Mouse (Mus musculus) heart, adult 2 months (tissue): ENCODE data around the gene Slc16a3. TPM values are rescaled to one million over a fixed set of nuclear protein-coding genes. Genes with fewer than 3 reads are reported as not detected.

Source experiments
- DNase-seq, 2 experiments: peaks; one replicate each; pipeline ENCODE4 v3.0.0; 2021
- H3K27ac ChIP-seq: fragments of 200-600 bp; 2 replicates; pipeline ENCODE4 v1.8.1; 2022
- H3K27me3 ChIP-seq: fragments of 200-500 bp; 2 replicates; pipeline ENCODE4 v1.6.1; 2012; ENCODE audit warnings: mild to moderate bottlenecking, low read length, inconsistent platforms, mixed read lengths; ENCODE audit not compliant: control insufficient read depth, insufficient read depth
- H3K36me3 ChIP-seq: fragments of 200-500 bp; 2 replicates; pipeline ENCODE4 v1.6.1; 2012; ENCODE audit warnings: low read length, inconsistent platforms; ENCODE audit not compliant: control insufficient read depth, insufficient read depth
- H3K4me1 ChIP-seq: fragments of 200-500 bp; 2 replicates; pipeline ENCODE4 v1.6.1; 2011; ENCODE audit warnings: low read length; ENCODE audit not compliant: control insufficient read depth, insufficient read depth
- H3K4me3 ChIP-seq: fragments of 200-600 bp; 2 replicates; pipeline ENCODE4 v1.8.1; 2022
- H3K79me2 ChIP-seq: fragments of 200-500 bp; replicated peaks from 2 replicates; pipeline ENCODE4 v1.6.1; 2012; ENCODE audit warnings: mild to moderate bottlenecking, inconsistent platforms, low read length, moderate library complexity, mixed read lengths; ENCODE audit not compliant: control insufficient read depth, insufficient read depth
- H3K9ac ChIP-seq: fragments of 200-500 bp; 2 replicates; pipeline ENCODE4 v1.6.1; 2012; ENCODE audit warnings: low read depth, mild to moderate bottlenecking, control low read depth, inconsistent platforms, low read length, mixed read lengths
- CTCF ChIP-seq: fragments of 200-600 bp; IDR thresholded peaks from 2 replicates; pipeline ENCODE4 v1.8.1; 2022; ENCODE audit warnings: antibody characterized with exemption, mild to moderate bottlenecking, moderate library complexity
- EP300 ChIP-seq: fragments of 200-500 bp; IDR thresholded peaks from 2 replicates; pipeline ENCODE4 v1.6.1; 2011; ENCODE audit warnings: low read depth, low read length, control low read depth; ENCODE audit not compliant: insufficient read depth
- POLR2A ChIP-seq: fragments of 200-500 bp; IDR thresholded peaks from 2 replicates; pipeline ENCODE4 v1.6.1; 2011; ENCODE audit warnings: mild to moderate bottlenecking, low read depth, low read length, control low read depth; ENCODE audit not compliant: insufficient read depth
- WGBS: fragments of 180-500 bp; shearing (Covaris S2); methylation state at CpG from one replicate; pipeline ENCODE4 v1.1.7; 2018; 5-methylcytosine and 5-hydroxymethylcytosine counted together
- intact Hi-C: fragments of 180-260 bp; cut with DNase I; formaldehyde crosslinking; loops from one replicate; pipeline ENCODE4 v1.15.1; 2025
- polyA plus RNA-seq: library from polyadenylated mRNA; depleted of rRNA; stranded (reverse); fragments of >200 nt; gene quantifications from 2 replicates; pipeline ENCODE4 v1.2.3, GENCODE M21; 2012
- total RNA-seq, 2 experiments: library from RNA; stranded (reverse); gene quantifications; 2 replicates each; pipeline ENCODE4 v1.2.3; 2021

Gene Slc16a3
- total and polyA plus RNA-seq, 3 experiments: 1.2 to 4.0 (median 1.3) TPM

DNA sequence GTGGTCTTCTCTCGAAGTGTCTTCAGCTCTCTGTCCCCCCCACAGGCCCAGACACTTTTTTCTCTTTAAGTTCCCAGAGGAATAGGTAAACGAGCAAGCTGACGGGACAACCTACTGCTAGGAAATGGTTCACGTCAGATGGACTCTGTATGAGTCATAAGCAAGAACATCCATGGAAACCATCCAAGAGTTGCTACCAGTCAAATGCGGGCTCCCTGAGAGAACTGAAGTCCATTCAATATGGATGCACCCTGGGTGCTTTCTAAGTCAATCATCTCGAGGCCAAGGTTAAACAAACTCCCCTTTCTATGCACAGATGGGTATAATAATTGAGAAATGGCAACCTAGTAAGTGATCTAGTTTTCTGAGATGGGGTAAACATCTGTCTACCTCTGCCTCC is 25.0 kb downstream of the Slc16a3 start:
- intact Hi-C loops: no loop called here
- DNase-seq: no peak
- peaks cover 15% of the 10 kb centered on the region for H3K36me3 ChIP-seq
- WGBS: 34% methylated on average over 6 of the region's 6 CpGs
- H3K79me2 ChIP-seq: peaks cover 6% of the 10 kb centered on the region
- no peak overlapping the region for H3K9ac ChIP-seq
- no peak overlapping the region for H3K27ac ChIP-seq
- no peak overlapping the region for H3K4me3 ChIP-seq
- no peaks in the 10 kb centered on the region for H3K27me3 ChIP-seq
- peaks cover 5% of the 10 kb centered on the region for H3K4me1 ChIP-seq
- TF ChIP-seq CTCF: no peak
- no peak for TF ChIP-seq EP300
- TF ChIP-seq POLR2A: no peak

DNA sequence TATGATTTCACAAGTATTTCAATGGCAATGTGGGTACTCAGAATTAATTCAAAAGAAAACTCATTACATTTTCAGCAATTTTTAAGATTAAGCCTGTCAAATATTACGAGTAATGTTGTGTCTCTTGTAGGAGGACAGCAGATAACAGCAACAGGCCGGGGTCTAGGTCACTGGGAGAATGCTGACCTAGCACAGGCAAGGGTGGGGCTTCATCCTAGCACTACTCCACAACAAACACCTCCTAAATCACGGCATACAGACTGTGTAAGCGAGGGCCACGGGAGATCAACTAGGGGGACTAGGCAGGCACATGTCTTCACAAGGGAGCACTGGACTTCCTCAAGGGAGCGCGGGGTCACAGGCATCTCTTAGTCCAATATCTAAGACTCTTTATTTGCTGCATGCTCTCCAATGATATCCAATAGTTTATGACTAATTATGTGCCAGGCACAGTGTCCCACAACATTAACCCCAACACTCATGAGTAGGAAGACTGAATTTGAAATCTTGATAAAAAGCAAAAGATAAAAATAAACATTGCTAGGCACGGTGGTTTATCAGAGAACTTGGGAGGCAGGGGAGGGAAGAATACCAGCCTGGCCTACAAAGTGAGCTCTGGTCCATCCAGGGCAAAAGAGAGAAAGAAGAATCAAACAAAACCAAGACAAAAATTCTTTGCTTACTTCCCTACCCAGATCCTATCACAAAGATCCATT is 31.6 kb downstream of the Slc16a3 start:
- intact Hi-C loops: no loop called here
- H3K27ac ChIP-seq: no peak overlapping the region
- no peak for DNase-seq
- no peak overlapping the region for H3K9ac ChIP-seq
- no peak overlapping the region for H3K4me3 ChIP-seq
- 63% methylated on average over 8 of the region's 8 CpGs for WGBS
- no peaks in the 10 kb centered on the region for H3K27me3 ChIP-seq
- peaks cover 19% of the 10 kb centered on the region for H3K79me2 ChIP-seq
- peaks cover 63% of the 10 kb centered on the region for H3K36me3 ChIP-seq
- no peak for TF ChIP-seq CTCF
- no peak for TF ChIP-seq EP300
- no peak for TF ChIP-seq POLR2A
- H3K4me1 ChIP-seq: peaks cover 17% of the 10 kb centered on the region

DNA sequence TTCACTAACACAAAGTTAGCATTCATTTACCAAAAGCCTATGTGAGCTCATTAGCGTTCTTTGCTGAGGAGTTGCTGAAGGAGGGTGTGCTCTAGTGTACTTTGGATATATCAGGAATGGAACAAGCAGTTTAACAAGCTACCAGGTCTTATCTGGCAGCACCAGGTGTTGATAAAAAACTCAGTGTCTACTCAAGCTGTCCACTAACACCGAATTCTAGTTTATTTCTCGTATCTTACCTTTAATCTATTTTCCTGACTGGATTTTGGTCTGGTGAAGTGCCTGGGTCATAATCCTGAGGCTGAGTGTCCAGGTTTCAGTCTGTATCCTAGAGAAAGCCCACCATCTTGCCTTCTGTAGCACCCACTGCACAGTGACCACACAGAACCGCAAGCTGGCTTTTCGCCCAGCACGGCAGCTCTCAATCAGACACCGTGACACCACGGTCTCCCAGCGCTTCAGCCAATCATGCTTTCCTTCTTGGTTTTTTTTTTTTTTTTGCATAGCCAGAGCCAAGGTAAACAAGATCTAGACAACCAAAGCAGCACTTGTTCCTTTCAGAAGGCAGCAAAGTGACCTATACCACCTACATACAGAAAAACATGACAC is 32.3 kb downstream of the Slc16a3 start:
- H3K27ac ChIP-seq: peak overlapping the region; percentile 8; the same call in 1 of the 2 replicates
- H3K36me3 ChIP-seq: peaks cover 61% of the 10 kb centered on the region
- WGBS: 25% methylated on average over 9 of the region's 9 CpGs
- H3K4me3 ChIP-seq: no peak overlapping the region
- no peaks in the 10 kb centered on the region for H3K27me3 ChIP-seq
- H3K79me2 ChIP-seq: peaks cover 17% of the 10 kb centered on the region
- no peak overlapping the region for H3K9ac ChIP-seq
- peaks cover 20% of the 10 kb centered on the region for H3K4me1 ChIP-seq
- no peak for TF ChIP-seq EP300
- no peak for TF ChIP-seq POLR2A
- no peak for TF ChIP-seq CTCF
- intact Hi-C loops: no loop called here
- DNase-seq: peak in 1 of 2 experiments; percentile 45

DNA sequence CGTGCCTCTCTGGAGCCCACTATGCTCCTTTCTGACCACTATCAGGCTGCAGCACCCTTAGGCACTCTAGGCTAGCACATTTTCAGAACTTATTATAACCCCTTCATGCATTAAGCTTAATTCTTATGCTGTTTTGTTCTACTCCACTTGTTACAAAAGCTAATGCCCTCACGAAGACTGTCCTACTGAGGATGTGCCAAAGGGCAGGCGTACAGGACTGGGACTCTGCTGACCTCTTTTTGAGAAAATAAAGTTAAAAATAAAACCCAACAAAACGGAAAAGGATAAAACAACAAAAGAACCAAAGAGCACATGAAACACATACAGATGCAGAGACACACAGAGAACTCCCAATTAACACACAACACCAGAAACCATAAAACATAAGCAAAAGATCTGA is 33.4 kb downstream of the Slc16a3 start:
- Histone ChIP-seq H3K4me3 (no peak overlapping the region), H3K36me3 (peaks cover 69% of the 10 kb centered on the region), H3K9ac (no peak overlapping the region), H3K27me3 (no peaks in the 10 kb centered on the region), H3K79me2 (peaks cover 21% of the 10 kb centered on the region), H3K4me1 (peaks cover 25% of the 10 kb centered on the region), H3K27ac (no peak overlapping the region)
- intact Hi-C loops: no loop called here
- 62% methylated on average over 4 of the region's 4 CpGs for WGBS
- no peak for DNase-seq
- no peak for TF ChIP-seq CTCF
- no peak for TF ChIP-seq POLR2A
- no peak for TF ChIP-seq EP300

- no peak for DNase-seq
- Histone ChIP-seq H3K9ac (no peak overlapping the region), H3K79me2 (peaks cover 21% of the 10 kb centered on the region), H3K27ac (no peak overlapping the region), H3K4me3 (no peak overlapping the region), H3K27me3 (no peaks in the 10 kb centered on the region), H3K36me3 (peaks cover 72% of the 10 kb centered on the region), H3K4me1 (peaks cover 26% of the 10 kb centered on the region)
- intact Hi-C loops: no loop called here
- TF ChIP-seq EP300 (no peak), POLR2A (no peak), CTCF (no peak)
Measured at GRCm38 (mm10) chr11:120982459-120982858, 34.2 kb downstream of the Slc16a3 start.
